In genomic region chr11:44398356-44398755, GRCm38 (mm10) we compare ENCODE assay signal across 9 mouse cellular contexts. TPM values are rescaled to one million over a fixed set of nuclear protein-coding genes. Genes with fewer than 3 reads are reported as not detected.
A peak's percentile ranks its signal among the peaks of the same experiment; 100 is the strongest.
DNase-seq lines count a peak whose midpoint lies in the region; ATAC-seq lines count a peak whose summit lies in the region.
"Had no signal": no experiment of that assay in that cellular context is flagged by ENCODE, and none has a peak within 500 bp of the region (broad histone marks: within the 10 kb centered on the region; RNA-seq: fewer than 3 reads in every experiment).

No protein-coding gene starts in this region.

- no peak overlapping the region for H3K4me3 ChIP-seq in kidney, embryonic 14.5 days (ENCODE audit: low read length)
- no peak overlapping the region for H3K4me3 ChIP-seq in embryonic facial prominence, embryonic 12.5 days
- no peak overlapping the region for H3K4me3 ChIP-seq in midbrain, embryonic 11.5 days (ENCODE audit: low read depth, low read length)

- ATAC-seq in kidney, embryonic 14.5 days (ENCODE audit: low FRiP score, low TSS enrichment) = no peak
- no peak for ATAC-seq in embryonic facial prominence, embryonic 12.5 days (ENCODE audit: insufficient number of reproducible peaks, insufficient read depth, low FRiP score, low TSS enrichment)
- ATAC-seq in midbrain, embryonic 11.5 days (ENCODE audit: low FRiP score) = no peak
- ATAC-seq in activated CD4-positive, CD25-positive, alpha-beta regulatory T cell, adult 4 months = no peak

- H3K9me3 ChIP-seq in kidney, embryonic 14.5 days (ENCODE audit: control insufficient read depth, low read length) = no peaks in the 10 kb centered on the region
- no peaks in the 10 kb centered on the region for H3K9me3 ChIP-seq in embryonic facial prominence, embryonic 12.5 days
- no peaks in the 10 kb centered on the region for H3K9me3 ChIP-seq in midbrain, embryonic 11.5 days (ENCODE audit: control insufficient read depth, low read length)

- H3K4me2 ChIP-seq in kidney, embryonic 14.5 days (replicated peaks; ENCODE audit: low read depth, low read length) = peak overlapping the region; percentile 53; the same call in 1 of the 2 replicates
- H3K4me2 ChIP-seq in embryonic facial prominence, embryonic 12.5 days (replicated peaks) = peak overlapping the region; percentile 61
- peak overlapping the region; percentile 65; the same call in 1 of the 2 replicates for H3K4me2 ChIP-seq in midbrain, embryonic 11.5 days

- WGBS in kidney, embryonic 14.5 days = 65% methylated on average over 6 of the region's 6 CpGs
- 72% methylated on average over 6 of the region's 6 CpGs for WGBS in embryonic facial prominence, embryonic 12.5 days
- WGBS in midbrain, embryonic 11.5 days = 73% methylated on average over 6 of the region's 6 CpGs

- H3K4me1 ChIP-seq in kidney, embryonic 14.5 days (ENCODE audit: control insufficient read depth, insufficient read depth, low read length) = no peaks in the 10 kb centered on the region
- H3K4me1 ChIP-seq in embryonic facial prominence, embryonic 12.5 days = 0 out of 2 replicates have a peak, but pooled peaks cover 2% of the 10 kb centered on the region
- H3K4me1 ChIP-seq in midbrain, embryonic 11.5 days (ENCODE audit: control insufficient read depth, insufficient read depth, low read length) = no peaks in the 10 kb centered on the region

- no peaks in the 10 kb centered on the region for H3K27me3 ChIP-seq in kidney, embryonic 14.5 days (ENCODE audit: control insufficient read depth, insufficient read depth, low read length)
- no peaks in the 10 kb centered on the region for H3K27me3 ChIP-seq in embryonic facial prominence, embryonic 12.5 days
- no peaks in the 10 kb centered on the region for H3K27me3 ChIP-seq in midbrain, embryonic 11.5 days (ENCODE audit: control insufficient read depth, insufficient read depth, low read length)

- no peak overlapping the region for H3K9ac ChIP-seq in kidney, embryonic 14.5 days (ENCODE audit: low read depth, low read length)
- H3K9ac ChIP-seq in embryonic facial prominence, embryonic 12.5 days = no peak overlapping the region
- no peak overlapping the region for H3K9ac ChIP-seq in midbrain, embryonic 11.5 days (ENCODE audit: low read length)

- peak; percentile 5 for DNase-seq in embryo, embryonic 10 days (ENCODE audit: low spot score)
- DNase-seq in embryo, embryonic 11 days = no peak
- no peak for DNase-seq in kidney, postnatal 10 days
- peak; percentile 88 for DNase-seq in midbrain, embryonic 11.5 days (ENCODE audit: low spot score, missing footprints)
- no peak for DNase-seq in adrenal gland, adult 2 months

- no peaks in the 10 kb centered on the region for H3K36me3 ChIP-seq in kidney, embryonic 14.5 days (ENCODE audit: control insufficient read depth, insufficient read depth, low read length)
- H3K36me3 ChIP-seq in embryonic facial prominence, embryonic 12.5 days = no peaks in the 10 kb centered on the region
- H3K36me3 ChIP-seq in midbrain, embryonic 11.5 days (ENCODE audit: control insufficient read depth, insufficient read depth, low read length) = no peaks in the 10 kb centered on the region

- H3K27ac ChIP-seq in kidney, embryonic 14.5 days (ENCODE audit: low read depth, low read length) = no peak overlapping the region
- no peak overlapping the region for H3K27ac ChIP-seq in embryonic facial prominence, embryonic 12.5 days
- no peak overlapping the region for H3K27ac ChIP-seq in midbrain, embryonic 11.5 days (ENCODE audit: low read depth, low read length)

RNA-seq across cellular contexts. Expression of gene Il12b, which starts 1.5 kb away (rescaled TPM):
- 0.10 TPM in 1 of 2 replicates, not detected in the other for polyA plus RNA-seq in kidney, embryonic 14.5 days (2014; fragmentation: Nextera tagmentation; extraction: Ambion mirVana)
- not detected in 2 replicates for polyA plus RNA-seq in embryonic facial prominence, embryonic 12.5 days (2016; fragmentation: Nextera tagmentation; extraction: Ambion mirVana)
- not detected in 2 replicates for polyA plus RNA-seq in midbrain, embryonic 11.5 days (2014; fragmentation: Nextera tagmentation; extraction: Ambion mirVana)
- polyA plus RNA-seq in activated CD4-positive, CD25-positive, alpha-beta regulatory T cell, adult 4 months (2017; shearing (Covaris generic)) = not detected
- total RNA-seq in adrenal gland, adult 2 months (2021) = not detected
- not detected in 2 replicates for polyA plus RNA-seq in adrenal gland, adult 2 months (2012; rRNA removed)
- total RNA-seq: liver, adult 2 months had no signal
- polyA plus RNA-seq: liver, adult 2 months had no signal

Comparison
In these comparisons a context has a peak if more than half of its experiments do, and no peak if none do; other contexts are left out.
1. DNase-seq: peak in embryo, embryonic 10 days (single experiment) and midbrain, embryonic 11.5 days (single experiment); none in embryo, embryonic 11 days (single experiment), kidney, postnatal 10 days (single experiment) and adrenal gland, adult 2 months (single experiment).
2. Peak in every context shown above with its lines, with median percentiles within 50 percentile points of each other: H3K4me2 ChIP-seq.